Mouse (Mus musculus): ENCODE data around the gene Sptb. TPM values are rescaled to one million over a fixed set of nuclear protein-coding genes. Genes with fewer than 3 reads are reported as not detected.

Sptb gene
- total and polyA plus RNA-seq, 2 experiments from 2014 or later, result 4.9 to 36.8 TPM

DNA sequence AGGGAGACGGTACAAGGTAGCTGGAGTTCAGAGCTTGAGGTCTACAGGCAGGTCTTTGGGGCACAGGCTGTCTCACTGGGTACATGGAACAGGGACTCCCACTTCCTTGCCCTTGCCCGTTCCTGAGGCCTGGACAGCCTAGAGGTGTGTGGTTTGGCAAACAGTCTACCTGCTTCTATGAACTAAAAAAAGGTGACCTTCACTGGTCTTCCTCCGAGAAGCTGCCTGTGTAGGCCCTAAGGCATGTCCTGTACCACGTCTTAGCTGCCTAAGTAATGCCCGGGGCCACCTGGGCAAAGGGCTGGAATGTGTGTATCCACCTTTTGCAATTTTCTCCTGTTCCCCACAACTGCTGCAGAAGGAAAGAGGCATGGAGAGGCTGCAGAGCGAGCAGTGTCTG, 137.0 kb downstream of the Sptb start:
- Histone ChIP-seq H3K36me3 (replicated peaks; ENCODE audit: control insufficient read depth, insufficient read depth, low read length) (peaks cover 83% of the 10 kb centered on the region), H3K9me3 (replicated peaks; ENCODE audit: control insufficient read depth, low read length) (no peaks in the 10 kb centered on the region)

GRCm38 (mm10) chr12:76572261-76573251, 137.8 kb downstream of the Sptb start:
- ATAC-seq (ENCODE audit: insufficient read depth, low read depth), result no peak
- Histone ChIP-seq H3K27me3 (ENCODE audit: control insufficient read depth, insufficient read depth, low read length) (no peaks in the 10 kb centered on the region), H3K27ac (ENCODE audit: low read depth) (no peak overlapping the region), H3K4me1 (ENCODE audit: control insufficient read depth, insufficient read depth) (no peaks in the 10 kb centered on the region), H3K4me2 (ENCODE audit: low read depth, low read length) (no peak overlapping the region), H3K4me3 (ENCODE audit: low read depth, low read length) (no peak overlapping the region), H3K36me3 (replicated peaks; ENCODE audit: control insufficient read depth, insufficient read depth, low read length) (peaks cover 77% of the 10 kb centered on the region), H3K9me3 (replicated peaks; ENCODE audit: control insufficient read depth, low read length) (no peaks in the 10 kb centered on the region), H3K9ac (replicated peaks; ENCODE audit: low read depth, low read length) (no peak overlapping the region)
- no peak for DNase-seq (ENCODE audit: low spot score)
- TF ChIP-seq CTCF (IDR thresholded peaks at IDR 0.05; ENCODE audit: low read depth) (no peak), EP300 (IDR thresholded peaks at IDR 0.05; ENCODE audit: low read depth) (no peak)
- WGBS, result 76% methylated on average over 27 of the region's 27 CpGs

More for the DNA sequence above, 137.0 kb downstream of the Sptb start:
- no peak overlapping the region for H3K27ac ChIP-seq (ENCODE audit: low read depth)
- H3K4me3 ChIP-seq (ENCODE audit: low read depth, low read length), result no peak overlapping the region
- no peaks in the 10 kb centered on the region for H3K27me3 ChIP-seq (ENCODE audit: control insufficient read depth, insufficient read depth, low read length)
- WGBS, result 87% methylated on average over 6 of the region's 6 CpGs
- H3K4me2 ChIP-seq (ENCODE audit: low read depth, low read length), result no peak overlapping the region
- DNase-seq (ENCODE audit: low spot score) (no peak), ATAC-seq (ENCODE audit: insufficient read depth, low read depth) (no peak)
- TF ChIP-seq CTCF (IDR thresholded peaks at IDR 0.05; ENCODE audit: low read depth) (no peak), EP300 (IDR thresholded peaks at IDR 0.05; ENCODE audit: low read depth) (no peak)
- no peaks in the 10 kb centered on the region for H3K4me1 ChIP-seq (ENCODE audit: control insufficient read depth, insufficient read depth)
- no peak overlapping the region for H3K9ac ChIP-seq (replicated peaks; ENCODE audit: low read depth, low read length)

GRCm38 (mm10) chr12:76571266-76571665, 139.1 kb downstream of the Sptb start:
- Histone ChIP-seq H3K4me1 (ENCODE audit: control insufficient read depth, insufficient read depth) (no peaks in the 10 kb centered on the region), H3K4me3 (ENCODE audit: low read depth, low read length) (no peak overlapping the region), H3K9ac (replicated peaks; ENCODE audit: low read depth, low read length) (no peak overlapping the region), H3K9me3 (replicated peaks; ENCODE audit: control insufficient read depth, low read length) (no peaks in the 10 kb centered on the region), H3K27ac (ENCODE audit: low read depth) (no peak overlapping the region), H3K4me2 (ENCODE audit: low read depth, low read length) (no peak overlapping the region), H3K27me3 (ENCODE audit: control insufficient read depth, insufficient read depth, low read length) (no peaks in the 10 kb centered on the region), H3K36me3 (replicated peaks; ENCODE audit: control insufficient read depth, insufficient read depth, low read length) (peaks cover 77% of the 10 kb centered on the region)
- DNase-seq (ENCODE audit: low spot score) (no peak), ATAC-seq (ENCODE audit: insufficient read depth, low read depth) (no peak)
- WGBS, result 88% methylated on average over 10 of the region's 10 CpGs
- TF ChIP-seq EP300 (IDR thresholded peaks at IDR 0.05; ENCODE audit: low read depth) (no peak), CTCF (IDR thresholded peaks at IDR 0.05; ENCODE audit: low read depth) (no peak)

DNA sequence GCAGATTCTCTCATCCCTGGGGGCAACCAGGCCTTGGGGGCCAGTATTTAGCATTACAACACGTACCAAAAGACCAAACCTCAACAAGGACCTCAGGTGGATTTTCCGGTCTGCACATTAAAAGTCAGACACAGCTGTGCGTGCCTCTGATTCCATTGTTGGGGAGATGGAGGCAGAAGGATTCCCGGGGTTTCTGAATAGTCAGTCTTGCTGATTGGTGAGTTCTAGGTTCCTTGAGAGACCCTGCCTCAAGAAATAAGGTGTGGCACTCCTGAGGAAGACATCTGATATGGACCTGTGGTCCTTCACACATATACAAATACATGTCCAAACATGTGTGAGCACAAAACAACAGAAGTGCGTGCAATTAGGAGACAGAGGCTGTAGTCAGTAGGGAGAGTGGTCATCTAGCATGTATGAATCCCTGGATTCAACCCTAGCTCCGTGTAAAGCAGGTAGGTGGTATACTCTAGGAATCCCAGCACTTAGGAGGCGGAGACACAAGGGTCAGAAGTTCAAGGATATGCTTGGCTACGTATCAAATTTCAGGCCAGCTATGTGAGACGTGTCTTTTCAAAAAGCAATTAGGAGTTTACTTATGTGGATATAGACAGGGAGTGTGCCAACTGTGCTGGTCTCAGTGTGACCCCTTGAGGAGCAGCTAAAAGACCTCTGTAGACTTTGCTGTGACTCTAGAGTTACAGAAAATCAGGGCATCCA, 140.0 kb downstream of the Sptb start:
- ATAC-seq (ENCODE audit: insufficient read depth, low read depth), result no peak
- Histone ChIP-seq H3K27me3 (ENCODE audit: control insufficient read depth, insufficient read depth, low read length) (no peaks in the 10 kb centered on the region), H3K4me3 (ENCODE audit: low read depth, low read length) (no peak overlapping the region), H3K4me2 (ENCODE audit: low read depth, low read length) (no peak overlapping the region), H3K9me3 (replicated peaks; ENCODE audit: control insufficient read depth, low read length) (no peaks in the 10 kb centered on the region), H3K27ac (ENCODE audit: low read depth) (no peak overlapping the region), H3K36me3 (replicated peaks; ENCODE audit: control insufficient read depth, insufficient read depth, low read length) (peaks cover 77% of the 10 kb centered on the region), H3K9ac (replicated peaks; ENCODE audit: low read depth, low read length) (no peak overlapping the region), H3K4me1 (ENCODE audit: control insufficient read depth, insufficient read depth) (no peaks in the 10 kb centered on the region)
- no peak for TF ChIP-seq EP300 (IDR thresholded peaks at IDR 0.05; ENCODE audit: low read depth)
- WGBS, result 69% methylated on average over 9 of the region's 9 CpGs
- DNase-seq (ENCODE audit: low spot score), result no peak

DNA sequence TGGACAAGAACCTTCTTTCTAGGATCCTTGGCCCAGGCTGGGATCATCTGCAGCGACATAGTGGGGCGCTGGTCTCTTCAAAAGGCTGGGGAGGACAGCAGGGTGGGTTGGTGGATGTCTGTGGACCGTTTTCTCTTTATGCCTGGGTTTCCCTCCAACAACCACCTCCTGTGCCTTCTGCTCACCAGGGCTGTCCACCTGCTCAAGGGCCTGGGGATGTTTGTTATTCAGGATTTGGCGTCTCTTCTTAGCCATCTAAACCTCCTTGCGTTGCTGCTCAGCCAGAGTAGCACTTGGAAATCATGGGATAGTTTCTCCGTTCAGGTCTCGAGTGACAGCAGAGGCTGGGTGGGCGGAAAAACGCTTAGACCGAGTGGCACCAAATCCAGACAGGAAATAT, 144.1 kb downstream of the Sptb start:
- Histone ChIP-seq H3K27ac (ENCODE audit: low read depth) (no peak overlapping the region), H3K36me3 (replicated peaks; ENCODE audit: control insufficient read depth, insufficient read depth, low read length) (peaks cover 76% of the 10 kb centered on the region), H3K4me3 (ENCODE audit: low read depth, low read length) (no peak overlapping the region), H3K9ac (replicated peaks; ENCODE audit: low read depth, low read length) (no peak overlapping the region), H3K27me3 (ENCODE audit: control insufficient read depth, insufficient read depth, low read length) (no peaks in the 10 kb centered on the region), H3K9me3 (replicated peaks; ENCODE audit: control insufficient read depth, low read length) (no peaks in the 10 kb centered on the region), H3K4me2 (ENCODE audit: low read depth, low read length) (no peak overlapping the region), H3K4me1 (ENCODE audit: control insufficient read depth, insufficient read depth) (no peaks in the 10 kb centered on the region)
- TF ChIP-seq CTCF (IDR thresholded peaks at IDR 0.05; ENCODE audit: low read depth), result no peak
- TF ChIP-seq EP300 (IDR thresholded peaks at IDR 0.05; ENCODE audit: low read depth), result no peak
- DNase-seq (ENCODE audit: low spot score) (no peak), ATAC-seq (ENCODE audit: insufficient read depth, low read depth) (no peak)
- WGBS, result 83% methylated on average over 10 of the region's 10 CpGs

All from heart, postnatal 0 days (tissue).